Mouse (Mus musculus) liver, adult 2 months (tissue): Measurements from ENCODE around the gene Scin.

Experiments used
- CTCF ChIP-seq: fragments of 200-500 bp; IDR thresholded peaks from 2 replicates; pipeline ENCODE4 v1.5.1; 2011; ENCODE audit warnings: low read depth, low read length, control low read depth
- POLR2A ChIP-seq: fragments of 200-500 bp; IDR thresholded peaks from 2 replicates; pipeline ENCODE4 v1.6.1; 2011; ENCODE audit warnings: low read length, control low read depth; ENCODE audit not compliant: insufficient read depth; ENCODE audit errors: extremely low read depth

DNA sequence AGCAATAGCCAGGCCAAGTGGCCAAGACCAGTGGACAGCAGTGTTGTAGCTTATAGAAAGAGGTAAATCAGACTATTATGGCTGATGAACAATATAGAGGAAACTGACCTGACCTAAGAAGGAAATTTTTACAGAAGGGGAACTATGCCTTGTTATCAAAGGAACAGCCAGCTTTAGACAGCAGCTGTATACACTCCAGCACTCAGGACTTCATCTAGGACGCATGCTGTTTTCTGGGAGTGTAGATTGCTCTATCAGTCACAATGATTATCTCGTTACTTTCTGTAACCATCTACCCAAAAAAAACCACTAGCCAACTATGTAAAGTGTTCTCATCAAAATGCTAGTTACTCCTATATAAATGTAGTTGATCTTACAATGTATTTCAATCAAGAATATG, 34.6 kb downstream of the Scin start:
- no peak for TF ChIP-seq CTCF
- TF ChIP-seq POLR2A: no peak
